Mouse (Mus musculus): Measurements from ENCODE around the gene Ppp1r35. TPM values are rescaled to one million over a fixed set of nuclear protein-coding genes. Genes with fewer than 3 reads are reported as not detected.

The Ppp1r35 gene
- polyA plus RNA-seq, 1 experiment from 2014 or later = 83.1 TPM

- Histone ChIP-seq H3K4me1 (ENCODE audit: control insufficient read depth, insufficient read depth, low read length) (peaks cover 42% of the 10 kb centered on the region), H3K4me2 (peak overlapping the region; percentile 94), H3K9ac (ENCODE audit: low read length) (no peak overlapping the region), H3K4me3 (ENCODE audit: low read depth, low read length) (no peak overlapping the region; the same call in 1 of the 2 replicates), H3K9me3 (ENCODE audit: control insufficient read depth, low read length) (no peaks in the 10 kb centered on the region), H3K36me3 (ENCODE audit: control insufficient read depth, insufficient read depth, low read length) (no peaks in the 10 kb centered on the region), H3K27ac (ENCODE audit: low read depth, low read length) (no peak overlapping the region), H3K27me3 (ENCODE audit: control insufficient read depth, insufficient read depth, low read length) (no peaks in the 10 kb centered on the region)
- DNase-seq (ENCODE audit: low spot score, missing footprints) (peak; percentile 87), ATAC-seq (ENCODE audit: low FRiP score) (no peak)
- 73% methylated on average over 10 of the region's 10 CpGs for WGBS
These were observed 36.6 kb upstream of the Ppp1r35 start for GRCm38 (mm10) chr5:137742048-137742447.

GRCm38 (mm10) chr5:137742836-137743235, 35.8 kb upstream of the Ppp1r35 start:
- DNase-seq (ENCODE audit: low spot score, missing footprints) (no peak), ATAC-seq (ENCODE audit: low FRiP score) (no peak)
- Histone ChIP-seq H3K36me3 (ENCODE audit: control insufficient read depth, insufficient read depth, low read length) (no peaks in the 10 kb centered on the region), H3K27ac (ENCODE audit: low read depth, low read length) (no peak overlapping the region), H3K9ac (ENCODE audit: low read length) (no peak overlapping the region), H3K9me3 (ENCODE audit: control insufficient read depth, low read length) (no peaks in the 10 kb centered on the region), H3K4me3 (ENCODE audit: low read depth, low read length) (no peak overlapping the region), H3K4me2 (no peak overlapping the region), H3K27me3 (ENCODE audit: control insufficient read depth, insufficient read depth, low read length) (no peaks in the 10 kb centered on the region), H3K4me1 (ENCODE audit: control insufficient read depth, insufficient read depth, low read length) (peaks cover 47% of the 10 kb centered on the region)
- WGBS = 91% methylated on average over 6 of the region's 6 CpGs

- Histone ChIP-seq H3K9ac (ENCODE audit: low read length) (no peak overlapping the region), H3K4me3 (ENCODE audit: low read depth, low read length) (no peak overlapping the region), H3K27me3 (ENCODE audit: control insufficient read depth, insufficient read depth, low read length) (no peaks in the 10 kb centered on the region), H3K4me1 (ENCODE audit: control insufficient read depth, insufficient read depth, low read length) (peaks cover 43% of the 10 kb centered on the region), H3K36me3 (ENCODE audit: control insufficient read depth, insufficient read depth, low read length) (no peaks in the 10 kb centered on the region), H3K4me2 (no peak overlapping the region), H3K27ac (ENCODE audit: low read depth, low read length) (no peak overlapping the region), H3K9me3 (ENCODE audit: control insufficient read depth, low read length) (no peaks in the 10 kb centered on the region)
- ATAC-seq (ENCODE audit: low FRiP score) (no peak), DNase-seq (ENCODE audit: low spot score, missing footprints) (no peak)
- 91% methylated on average over 7 of the region's 7 CpGs for WGBS
These were observed 34.5 kb upstream of the Ppp1r35 start for GRCm38 (mm10) chr5:137744197-137744596.

DNA sequence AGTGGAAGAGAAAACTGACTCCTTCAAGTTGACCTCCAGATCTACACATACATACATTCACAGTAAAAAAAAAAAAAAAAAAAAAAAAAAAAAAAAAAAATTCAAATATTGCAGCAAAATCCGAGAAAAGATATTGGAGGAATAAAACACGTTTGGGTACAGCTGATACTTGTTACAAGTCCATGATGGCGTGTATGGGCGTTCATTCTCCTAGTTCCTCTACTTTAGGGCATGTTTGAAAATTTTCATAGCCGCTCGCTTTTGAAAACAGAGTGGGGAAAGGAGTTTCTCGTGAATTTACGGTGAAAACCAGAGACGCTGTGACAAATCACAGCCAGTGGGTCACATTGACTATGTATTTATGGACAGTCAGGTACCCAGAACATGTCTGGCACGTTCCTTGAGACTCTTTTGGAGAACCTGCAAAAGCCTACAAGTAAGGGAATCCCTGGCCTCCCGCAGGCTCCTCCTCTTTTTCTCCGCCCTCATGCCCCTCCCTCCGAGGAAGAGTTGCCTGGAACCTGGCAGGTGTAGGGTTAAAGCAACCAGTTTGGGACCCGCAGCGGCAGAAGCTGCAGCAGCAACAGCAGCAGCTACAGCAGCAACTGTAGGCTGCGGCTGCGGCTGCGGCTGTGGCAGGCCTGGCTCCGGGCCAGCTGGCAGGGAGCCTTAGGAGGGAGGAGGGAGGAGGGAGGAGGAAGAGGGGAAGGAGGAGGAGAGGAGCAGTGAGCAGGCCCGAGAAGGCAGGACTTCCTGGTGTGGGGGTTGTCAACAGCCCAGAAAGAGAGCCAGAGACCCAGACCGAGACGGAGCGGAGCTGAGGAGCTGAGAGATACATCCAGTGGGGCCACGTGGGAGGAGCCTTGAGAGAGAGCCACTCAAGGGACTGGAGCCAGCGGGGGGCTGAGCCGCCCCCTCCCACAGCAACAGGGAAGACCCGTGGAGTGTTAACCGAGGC, 33.2 kb upstream of the Ppp1r35 start, which contains the start of gene Tsc22d4:
Gene Tsc22d4, plus strand, starts transcription at position 517 of the 958 bp plus-strand sequence.
- Histone ChIP-seq H3K4me2 (peak within 1 kb of the TSS; percentile 97), H3K9ac (ENCODE audit: low read length) (peak within 1 kb of the TSS; percentile 81), H3K27ac (ENCODE audit: low read depth, low read length) (peak within 1 kb of the TSS; percentile 86), H3K9me3 (ENCODE audit: control insufficient read depth, low read length) (no peaks in the 10 kb centered on the region), H3K36me3 (ENCODE audit: control insufficient read depth, insufficient read depth, low read length) (no peaks in the 10 kb centered on the region), H3K4me1 (ENCODE audit: control insufficient read depth, insufficient read depth, low read length) (peaks cover 32% of the 10 kb centered on the region), H3K4me3 (ENCODE audit: low read depth, low read length) (peak within 1 kb of the TSS; percentile 66), H3K27me3 (ENCODE audit: control insufficient read depth, insufficient read depth, low read length) (no peaks in the 10 kb centered on the region)
- DNase-seq (ENCODE audit: low spot score, missing footprints) (peak; percentile 98), ATAC-seq (ENCODE audit: low FRiP score) (peak; percentile 81)
- WGBS = 6% methylated on average over 28 of the region's 28 CpGs

GRCm38 (mm10) chr5:137746282-137746850, 32.3 kb upstream of the Ppp1r35 start:
- Histone ChIP-seq H3K9me3 (ENCODE audit: control insufficient read depth, low read length) (no peaks in the 10 kb centered on the region), H3K36me3 (ENCODE audit: control insufficient read depth, insufficient read depth, low read length) (no peaks in the 10 kb centered on the region; the same call in 1 of the 2 replicates), H3K27me3 (ENCODE audit: control insufficient read depth, insufficient read depth, low read length) (no peaks in the 10 kb centered on the region), H3K4me2 (peak overlapping the region; percentile 97), H3K9ac (ENCODE audit: low read length) (peak overlapping the region; percentile 81), H3K4me1 (ENCODE audit: control insufficient read depth, insufficient read depth, low read length) (peaks cover 31% of the 10 kb centered on the region), H3K4me3 (ENCODE audit: low read depth, low read length) (peak overlapping the region; percentile 66), H3K27ac (ENCODE audit: low read depth, low read length) (peak overlapping the region; percentile 86)
- DNase-seq (ENCODE audit: low spot score, missing footprints) (peak; percentile 96), ATAC-seq (ENCODE audit: low FRiP score) (peak; percentile 45)
- WGBS = under 1% methylated on average over 20 of the region's 20 CpGs

DNA sequence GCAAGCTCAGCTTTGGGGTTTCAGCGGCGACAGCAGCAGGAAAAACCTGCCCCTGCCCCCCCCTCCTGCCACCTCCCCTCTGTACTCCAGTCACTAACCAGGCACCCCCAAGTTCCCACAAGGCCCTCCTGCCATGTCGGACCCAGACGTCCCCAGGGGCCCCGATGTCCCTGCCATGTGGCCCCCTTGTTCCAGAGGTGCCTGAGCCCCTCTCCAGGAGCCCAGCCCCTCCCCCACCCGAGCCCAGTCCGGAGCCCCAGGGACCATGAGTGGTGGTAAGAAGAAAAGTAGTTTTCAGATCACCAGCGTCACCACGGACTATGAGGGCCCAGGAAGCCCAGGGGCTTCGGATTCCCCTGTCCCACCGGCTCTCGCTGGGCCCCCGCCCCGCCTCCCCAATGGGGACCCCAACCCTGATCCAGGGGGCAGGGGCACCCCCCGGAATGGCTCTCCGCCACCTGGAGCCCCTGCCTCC, 31.8 kb upstream of the Ppp1r35 start:
- Histone ChIP-seq H3K27me3 (ENCODE audit: control insufficient read depth, insufficient read depth, low read length) (no peaks in the 10 kb centered on the region), H3K9me3 (ENCODE audit: control insufficient read depth, low read length) (no peaks in the 10 kb centered on the region), H3K27ac (ENCODE audit: low read depth, low read length) (peak overlapping the region; percentile 86; the same call in 1 of the 2 replicates), H3K4me3 (ENCODE audit: low read depth, low read length) (peak overlapping the region; percentile 66), H3K36me3 (ENCODE audit: control insufficient read depth, insufficient read depth, low read length) (peaks cover under 1% of the 10 kb centered on the region; the same call in 1 of the 2 replicates), H3K9ac (ENCODE audit: low read length) (peak overlapping the region; percentile 81), H3K4me2 (peak overlapping the region; percentile 97), H3K4me1 (ENCODE audit: control insufficient read depth, insufficient read depth, low read length) (peaks cover 27% of the 10 kb centered on the region)
- 0 out of 2 replicates have a peak, but pooled peaks have one; percentile 5 for ATAC-seq (ENCODE audit: low FRiP score)
- peak; percentile 89 for DNase-seq (ENCODE audit: low spot score, missing footprints)
- WGBS = 1% methylated on average over 16 of the region's 16 CpGs

- DNase-seq (ENCODE audit: low spot score, missing footprints) = peak; percentile 90
- 7% methylated on average over 26 of the region's 26 CpGs for WGBS
These were observed 31.2 kb upstream of the Ppp1r35 start for GRCm38 (mm10) chr5:137747326-137747961.

DNA sequence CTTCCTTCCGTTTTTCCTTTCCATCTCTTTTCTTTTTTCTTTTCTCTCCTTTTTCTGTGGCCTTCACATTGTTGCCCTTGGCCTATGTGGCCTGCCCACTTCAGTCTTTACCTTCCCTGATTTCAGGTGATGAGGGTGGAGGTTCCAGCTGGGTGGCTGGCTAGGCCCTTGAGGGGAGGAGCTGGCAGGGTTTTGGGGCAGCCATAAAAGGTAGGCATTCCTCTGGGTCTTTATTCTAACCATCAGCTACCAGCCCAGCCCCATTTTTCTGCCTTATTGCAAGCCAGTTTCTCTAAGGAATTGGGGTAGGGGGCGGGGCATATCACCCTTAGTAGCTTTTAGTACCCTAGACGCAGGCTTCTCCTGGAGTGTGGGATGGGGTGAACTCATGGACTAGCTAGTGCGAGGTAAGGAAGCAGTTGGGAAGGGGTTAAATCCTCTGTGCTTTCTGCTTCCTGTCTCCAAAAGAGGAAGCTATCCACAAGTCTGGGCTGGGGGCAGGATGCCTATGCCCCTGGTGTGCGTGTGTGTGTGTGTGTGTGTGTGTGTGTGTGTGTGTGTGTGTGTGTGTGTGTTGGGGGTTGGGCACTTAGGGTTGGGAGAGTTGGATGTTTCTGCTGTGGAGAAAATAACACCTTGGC, 30.4 kb upstream of the Ppp1r35 start:
- no peak overlapping the region for H3K9ac ChIP-seq (ENCODE audit: low read length)
- peaks cover 27% of the 10 kb centered on the region for H3K4me1 ChIP-seq (ENCODE audit: control insufficient read depth, insufficient read depth, low read length)
- no peak overlapping the region for H3K27ac ChIP-seq (ENCODE audit: low read depth, low read length)
- DNase-seq (ENCODE audit: low spot score, missing footprints) (no peak), ATAC-seq (ENCODE audit: low FRiP score) (no peak)
- peak overlapping the region; percentile 66 for H3K4me3 ChIP-seq (ENCODE audit: low read depth, low read length)
- no peaks in the 10 kb centered on the region for H3K27me3 ChIP-seq (ENCODE audit: control insufficient read depth, insufficient read depth, low read length)
- peaks cover 2% of the 10 kb centered on the region; the same call in 1 of the 2 replicates for H3K36me3 ChIP-seq (ENCODE audit: control insufficient read depth, insufficient read depth, low read length)
- peak overlapping the region; percentile 97 for H3K4me2 ChIP-seq
- 52% methylated on average over 5 of the region's 5 CpGs for WGBS
- H3K9me3 ChIP-seq (ENCODE audit: control insufficient read depth, low read length) = no peaks in the 10 kb centered on the region

More at GRCm38 (mm10) chr5:137747326-137747961, 31.2 kb upstream of the Ppp1r35 start:
- peak; percentile 19; the same call in 1 of the 2 replicates for ATAC-seq (ENCODE audit: low FRiP score)
- H3K27me3 ChIP-seq (ENCODE audit: control insufficient read depth, insufficient read depth, low read length) = no peaks in the 10 kb centered on the region
- H3K27ac ChIP-seq (ENCODE audit: low read depth, low read length) = no peak overlapping the region
- H3K36me3 ChIP-seq (ENCODE audit: control insufficient read depth, insufficient read depth, low read length) = peaks cover 2% of the 10 kb centered on the region; the same call in 1 of the 2 replicates
- no peaks in the 10 kb centered on the region for H3K9me3 ChIP-seq (ENCODE audit: control insufficient read depth, low read length)
- peak overlapping the region; percentile 97 for H3K4me2 ChIP-seq
- peak overlapping the region; percentile 81 for H3K9ac ChIP-seq (ENCODE audit: low read length)
- peaks cover 27% of the 10 kb centered on the region for H3K4me1 ChIP-seq (ENCODE audit: control insufficient read depth, insufficient read depth, low read length)
- peak overlapping the region; percentile 66 for H3K4me3 ChIP-seq (ENCODE audit: low read depth, low read length)

Data from midbrain, embryonic 11.5 days (tissue).